Mouse (Mus musculus) frontal cortex, postnatal 14 days (tissue): Measurements from ENCODE around the gene Olfr613.
"Not testable (repeated sequence)": the region's sequence is repeated elsewhere in the genome, so short reads cannot be mapped to it uniquely, and the experiment has no call there.

Experiments
- DNase-seq, 2 experiments: peaks; one replicate each; pipeline ENCODE4 v3.0.0; 2022; ENCODE audit warnings: low spot score in 2 of 2

Gene Olfr613

GRCm38 (mm10) chr7:103547774-103548173 lies at the start of gene Olfr613:
Gene Olfr613 (plus strand): TSS chr7:103548074.
- no peak for DNase-seq

DNA sequence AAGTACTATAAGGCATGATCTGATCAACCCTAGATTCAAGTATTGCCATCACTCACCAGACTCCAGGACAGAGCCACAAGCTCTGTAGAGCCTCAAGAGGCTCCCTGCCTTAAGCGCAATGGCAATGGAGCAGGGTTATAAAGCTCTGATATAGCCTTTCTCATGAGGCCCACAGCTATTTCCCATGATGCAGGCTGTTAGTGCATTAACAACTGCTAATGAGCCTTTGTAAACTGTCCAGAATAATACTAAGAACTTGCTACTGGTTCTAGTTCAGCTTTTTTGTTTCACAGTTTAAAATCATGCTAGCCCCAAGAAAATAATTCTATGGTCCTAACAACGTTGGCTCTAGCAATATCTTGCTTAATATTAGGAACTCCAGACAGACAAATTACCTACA lies 35.9 kb upstream of the Olfr613 start, which contains the start of gene Olfr610:
Gene Olfr610 (minus strand): TSS at position 101 of the 400 bp plus-strand sequence.
- no peak for DNase-seq

GRCm38 (mm10) chr7:103520746-103521145 lies 27.1 kb upstream of the Olfr613 start, which contains the start of gene Olfr611:
Gene Olfr611 (minus strand): TSS chr7:103520846.
- not testable (repeated sequence) for DNase-seq

DNA sequence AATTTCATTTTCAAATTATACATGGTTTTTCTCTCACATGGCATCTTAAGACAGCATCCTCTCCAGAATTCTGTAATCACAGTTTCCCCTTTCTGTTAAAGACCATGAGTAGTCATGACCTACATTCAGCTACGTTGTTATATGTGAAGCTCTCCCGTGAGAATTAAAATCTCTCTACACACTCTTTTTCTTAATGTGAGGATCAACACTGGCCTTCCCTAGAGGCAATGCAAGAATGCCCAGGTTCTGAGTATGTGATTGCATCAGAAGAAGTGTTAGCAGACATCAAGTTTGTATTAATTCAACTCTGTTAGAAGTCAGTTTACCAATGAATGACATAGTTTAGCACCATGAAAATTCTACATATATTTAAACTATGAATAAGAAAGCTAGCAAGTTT lies 5.3 kb upstream of the Olfr613 start, which contains the start of gene Olfr612:
Gene Olfr612 (minus strand): TSS at position 101 of the 400 bp plus-strand sequence.
- DNase-seq: not testable (repeated sequence)

DNA sequence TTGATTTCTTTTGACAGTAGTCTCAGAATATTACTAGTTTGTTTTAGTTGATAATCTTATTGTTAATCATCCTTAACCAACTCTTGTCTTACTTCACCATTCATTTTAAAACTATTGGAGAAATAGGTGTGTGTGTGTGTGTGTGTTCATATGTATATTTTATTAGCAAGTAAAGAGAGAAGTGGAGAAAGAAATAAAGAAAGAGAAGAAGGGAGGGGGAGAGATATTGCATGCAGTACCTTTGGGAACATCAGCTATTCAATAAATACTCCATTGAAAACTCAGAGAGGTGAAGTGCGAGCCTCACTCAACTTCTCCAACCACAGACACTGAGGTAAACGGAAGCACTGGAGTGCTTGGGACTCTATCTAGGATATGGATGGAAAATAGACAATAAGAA lies 7.9 kb downstream of the Olfr613 start, which contains the start of gene Olfr615:
Gene Olfr615 (plus strand): TSS at position 301 of the 400 bp plus-strand sequence.
- DNase-seq: no peak

DNA sequence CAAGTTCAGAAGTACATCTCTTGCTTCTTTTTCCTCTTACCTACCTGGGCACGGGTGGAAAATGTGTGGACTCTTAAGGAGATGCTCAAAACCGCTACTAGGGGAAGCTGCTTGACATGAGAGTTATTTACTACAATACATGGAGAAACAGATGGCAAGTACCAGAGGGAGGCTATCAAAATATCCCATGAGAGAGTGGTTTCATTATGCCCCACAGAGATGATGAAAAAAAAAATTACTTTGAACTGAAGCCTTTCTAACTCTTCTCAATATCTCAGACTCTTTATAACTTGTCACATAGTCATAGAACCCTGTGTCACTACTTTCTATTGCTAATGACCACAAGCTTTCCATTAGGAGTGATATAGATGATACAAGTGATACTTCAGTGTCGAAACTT lies 21.2 kb downstream of the Olfr613 start, which contains the start of gene Olfr616:
Gene Olfr616 (minus strand): TSS at position 101 of the 400 bp plus-strand sequence.
- no peak for DNase-seq

GRCm38 (mm10) chr7:103572761-103573160 lies 24.9 kb downstream of the Olfr613 start, which contains the start of gene Olfr617:
Gene Olfr617 (plus strand): TSS chr7:103573061.
- no peak for DNase-seq

- DNase-seq: no peak
These were observed 41.9 kb downstream of the Olfr613 start, which contains the start of gene Olfr618 for GRCm38 (mm10) chr7:103589803-103590202. Gene Olfr618 (plus strand): TSS chr7:103590103.

DNA sequence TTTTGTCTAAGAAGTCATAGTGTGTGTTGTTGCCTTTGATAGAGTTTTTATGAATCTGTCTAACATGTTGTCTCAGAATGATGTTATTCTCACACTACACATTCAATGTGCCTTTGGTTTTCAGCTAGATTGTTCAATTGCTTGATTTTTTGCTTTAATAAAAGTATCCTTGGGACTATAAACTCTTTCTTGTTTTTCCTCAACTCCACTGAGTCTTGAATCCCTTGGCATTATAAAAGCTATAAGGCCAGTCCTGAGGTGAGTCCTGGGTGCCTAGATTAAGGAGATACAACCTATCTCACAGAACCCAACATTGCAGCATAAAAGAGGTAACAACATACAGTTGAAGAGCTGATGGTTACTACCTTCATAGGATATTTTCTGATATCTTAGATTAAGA lies 52.4 kb downstream of the Olfr613 start, which contains the start of gene Olfr619:
Gene Olfr619 (plus strand): TSS at position 301 of the 400 bp plus-strand sequence.
- no peak for DNase-seq
